In genomic region chr8:109692443-109693145, GRCm38 (mm10) we compare ENCODE assay signal across 8 mouse cellular contexts. TPM values are rescaled to one million over a fixed set of nuclear protein-coding genes. Genes with fewer than 3 reads are reported as not detected.
DNase-seq lines count a peak whose midpoint lies in the region; ATAC-seq and TF ChIP-seq lines count a peak whose summit lies in the region.

No protein-coding gene starts in this region.

- peak; percentile 61 for ATAC-seq in heart, embryonic 16.5 days (replicated peaks; ENCODE audit: extremely low read depth, insufficient read depth, low FRiP score)
- ATAC-seq in hindbrain, embryonic 15.5 days (ENCODE audit: low FRiP score, low read depth), result peak; percentile 79
- peak; percentile 33 for ATAC-seq in megakaryocyte progenitor cell, adult 5-6 weeks (replicated peaks; ENCODE audit: poor library complexity)

- no peak for DNase-seq in heart, adult 18-20 months
- peak; percentile 47 for DNase-seq in ES-E14 (ENCODE audit: low read depth, low spot score)
- peak; percentile 68 for DNase-seq in embryo, embryonic 10.5 days (ENCODE audit: low spot score)
- DNase-seq in thymus, postnatal 4 days, result no peak
- DNase-seq in thymus, postnatal 36 days, result no peak

- no peaks in the 10 kb centered on the region for H3K27me3 ChIP-seq in heart, embryonic 16.5 days (ENCODE audit: control insufficient read depth, insufficient read depth, low read length)
- no peaks in the 10 kb centered on the region for H3K27me3 ChIP-seq in hindbrain, embryonic 15.5 days

- no peaks in the 10 kb centered on the region for H3K36me3 ChIP-seq in heart, embryonic 16.5 days (ENCODE audit: control insufficient read depth, insufficient read depth)
- H3K36me3 ChIP-seq in ES-E14 (ENCODE audit: control insufficient read depth, insufficient read depth, low read length, poor library complexity, severe bottlenecking), result no peaks in the 10 kb centered on the region
- no peaks in the 10 kb centered on the region for H3K36me3 ChIP-seq in hindbrain, embryonic 15.5 days

- peak overlapping the region; percentile 88 for H3K9ac ChIP-seq in heart, embryonic 16.5 days (ENCODE audit: low read length)
- peak overlapping the region; percentile 96 for H3K9ac ChIP-seq in ES-E14 (ENCODE audit: insufficient read depth, low read depth, low read length, poor library complexity, severe bottlenecking)
- H3K9ac ChIP-seq in hindbrain, embryonic 15.5 days, result peak overlapping the region; percentile 89

- peaks cover 21% of the 10 kb centered on the region for H3K4me1 ChIP-seq in heart, embryonic 16.5 days (ENCODE audit: control insufficient read depth, insufficient read depth, low read length)
- peaks cover 0 to 8% of the 10 kb centered on the region in 2 experiments; a peak in 1 of 4 replicates for H3K4me1 ChIP-seq in ES-E14 (ENCODE audit: control insufficient read depth in 2 of 2, insufficient read depth in 2 of 2, low read length in 2 of 2, poor library complexity in 1 of 2)
- H3K4me1 ChIP-seq in hindbrain, embryonic 15.5 days (replicated peaks), result peaks cover 28% of the 10 kb centered on the region

- peak overlapping the region; percentile 81 for H3K4me2 ChIP-seq in heart, embryonic 16.5 days (ENCODE audit: low read depth, low read length)
- peak overlapping the region; percentile 84 for H3K4me2 ChIP-seq in hindbrain, embryonic 15.5 days

- in situ Hi-C loops in ES-E14 (cut with MboI; ENCODE audit: low sequenced_read_pairs in 2 of 2, unreplicated experiment in 2 of 2), result no loop called here

- H3K27ac ChIP-seq in heart, embryonic 16.5 days (ENCODE audit: low read length), result peak overlapping the region; percentile 83
- H3K27ac ChIP-seq in ES-E14 (ENCODE audit: insufficient read depth, low read depth, low read length, poor library complexity, severe bottlenecking), result peak overlapping the region; percentile 69
- H3K27ac ChIP-seq in hindbrain, embryonic 15.5 days (replicated peaks), result peak overlapping the region; percentile 86

- WGBS in heart, embryonic 16.5 days, result under 1% methylated on average over 38 of the region's 38 CpGs
- WGBS in hindbrain, embryonic 15.5 days, result under 1% methylated on average over 38 of the region's 38 CpGs

- H3K4me3 ChIP-seq in heart, embryonic 16.5 days (ENCODE audit: low read length), result peak overlapping the region; percentile 70
- peak overlapping the region; percentile 73 to 87 for H3K4me3 ChIP-seq in ES-E14 (ENCODE audit: insufficient read depth in 1 of 2, low read depth in 1 of 2, low read length in 2 of 2, poor library complexity in 1 of 2, severe bottlenecking in 1 of 2)
- peak overlapping the region; percentile 99 for H3K4me3 ChIP-seq in hindbrain, embryonic 15.5 days

- H3K9me3 ChIP-seq in heart, embryonic 16.5 days (replicated peaks; ENCODE audit: control insufficient read depth, low read length), result no peaks in the 10 kb centered on the region
- H3K9me3 ChIP-seq in ES-E14 (ENCODE audit: control insufficient read depth, insufficient read depth, low read depth, low read length), result no peaks in the 10 kb centered on the region
- no peaks in the 10 kb centered on the region for H3K9me3 ChIP-seq in hindbrain, embryonic 15.5 days

TF ChIP-seq in ES-E14, 5 proteins besides CTCF, POLR2A, EP300 and RAD21:
- TF ChIP-seq CHD2 (IDR thresholded peaks at IDR 0.05; ENCODE audit: low read depth, low read length), result no peak
- TF ChIP-seq ZNF384 (IDR thresholded peaks at IDR 0.05; ENCODE audit: low read depth, low read length), result no peak
- no peak for TF ChIP-seq MAFK (IDR thresholded peaks at IDR 0.05; ENCODE audit: insufficient read depth, low read depth, low read length)
- no peak for TF ChIP-seq ZC3H11A (IDR thresholded peaks at IDR 0.05; ENCODE audit: borderline replicate concordance, low read depth, low read length)
TF ChIP-seq in ES-E14: peak in this region for 0.

RNA-seq across cellular contexts. Expression of gene Ist1, which starts 0.5 kb away (rescaled TPM):
- 95.4 and 98.4 TPM in 2 replicates for polyA plus RNA-seq in heart, embryonic 16.5 days (2015; fragmentation: Nextera tagmentation; extraction: Ambion mirVana)
- 10 to 100 TPM; 41.4 to 42.8 TPM for total RNA-seq in heart, adult 18-20 months (2021)
- 22.8 and 28.5 TPM in 2 replicates for total RNA-seq in ES-E14 (2012; rRNA removed)
- 145 and 148 TPM in 2 replicates for polyA plus RNA-seq in hindbrain, embryonic 15.5 days (2015; fragmentation: Nextera tagmentation; extraction: Ambion mirVana)
- 66.1 and 80.1 TPM in 2 replicates for total RNA-seq in megakaryocyte progenitor cell, adult 5-6 weeks (2015)
- total RNA-seq in megakaryocyte progenitor cell, adult 5-6 weeks (2017), result 74.6 and 86.1 TPM in 2 replicates

RNA-seq across cellular contexts. Expression of gene Zfp821, which starts 12.8 kb away (rescaled TPM):
- polyA plus RNA-seq in heart, embryonic 16.5 days (2015; fragmentation: Nextera tagmentation; extraction: Ambion mirVana), result 17.1 and 18.5 TPM in 2 replicates
- 1 to 10 TPM; 4.5 to 5.8 TPM for total RNA-seq in heart, adult 18-20 months (2021)
- 8.7 and 9.1 TPM in 2 replicates for total RNA-seq in ES-E14 (2012; rRNA removed)
- 69.5 and 71.3 TPM in 2 replicates for polyA plus RNA-seq in hindbrain, embryonic 15.5 days (2015; fragmentation: Nextera tagmentation; extraction: Ambion mirVana)
- total RNA-seq in megakaryocyte progenitor cell, adult 5-6 weeks (2015), result 2.2 and 3.8 TPM in 2 replicates
- total RNA-seq in megakaryocyte progenitor cell, adult 5-6 weeks (2017), result 3.8 and 6.4 TPM in 2 replicates

RNA-seq across cellular contexts. Expression of gene Atxn1l, which starts 44.9 kb away (rescaled TPM):
- polyA plus RNA-seq in heart, embryonic 16.5 days (2015; fragmentation: Nextera tagmentation; extraction: Ambion mirVana), result 4.9 TPM in 2 replicates
- total RNA-seq in heart, adult 18-20 months (2021), result 10 to 100 TPM; 21.2 TPM
- total RNA-seq in ES-E14 (2012; rRNA removed), result 12.3 and 13.2 TPM in 2 replicates
- polyA plus RNA-seq in hindbrain, embryonic 15.5 days (2015; fragmentation: Nextera tagmentation; extraction: Ambion mirVana), result 3.8 and 4.1 TPM in 2 replicates
- 8.7 and 16.2 TPM in 2 replicates for total RNA-seq in megakaryocyte progenitor cell, adult 5-6 weeks (2015)
- 13.7 and 14.7 TPM in 2 replicates for total RNA-seq in megakaryocyte progenitor cell, adult 5-6 weeks (2017)

Comparison
In these comparisons a context has a peak if more than half of its experiments do, and no peak if none do; other contexts are left out.
1. DNase-seq: peak in ES-E14 (single experiment) and embryo, embryonic 10.5 days (single experiment); none in heart, adult 18-20 months (0 of 2), thymus, postnatal 4 days (single experiment) and thymus, postnatal 36 days (0 of 2).
2. Peak in every context shown above with its lines, with median percentiles within 50 percentile points of each other: ATAC-seq, H3K27ac ChIP-seq, H3K4me3 ChIP-seq and H3K9ac ChIP-seq.